Comparison of ENCODE assay signal across 8 mouse cellular contexts in genomic region chr9:56535361-56535760, GRCm38 (mm10).
A peak's percentile ranks its signal among the peaks of the same experiment; 100 is the strongest.
DNase-seq lines count a peak whose midpoint lies in the region; ATAC-seq and TF ChIP-seq lines count a peak whose summit lies in the region.

No protein-coding gene starts in this region.

- H3K27me3 ChIP-seq in forebrain, embryonic 13.5 days = peaks cover 20% of the 10 kb centered on the region
- H3K27me3 ChIP-seq in forebrain, postnatal 0 days (ENCODE audit: insufficient read depth, low read length) = no peaks in the 10 kb centered on the region
- no peaks in the 10 kb centered on the region for H3K27me3 ChIP-seq in neural tube, embryonic 11.5 days (ENCODE audit: control insufficient read depth, insufficient read depth, low read length)
- H3K27me3 ChIP-seq in limb, embryonic 10.5 days (ENCODE audit: low read depth, poor library complexity, severe bottlenecking) = peaks cover 45% of the 10 kb centered on the region
- no peaks in the 10 kb centered on the region for H3K27me3 ChIP-seq in stomach, postnatal 0 days (ENCODE audit: control insufficient read depth, insufficient read depth, low read length)

- TF ChIP-seq CTCF in forebrain, postnatal 0 days (IDR thresholded peaks at IDR 0.05; ENCODE audit: low read depth) = no peak
- TF ChIP-seq CTCF in stomach, postnatal 0 days (IDR thresholded peaks at IDR 0.05; ENCODE audit: low read depth) = no peak

- H3K9ac ChIP-seq in forebrain, embryonic 13.5 days = no peak overlapping the region
- no peak overlapping the region; the same call in 1 of the 2 replicates for H3K9ac ChIP-seq in forebrain, postnatal 0 days
- peak overlapping the region; percentile 23; the same call in 1 of the 2 replicates for H3K9ac ChIP-seq in neural tube, embryonic 11.5 days (ENCODE audit: low read length)
- H3K9ac ChIP-seq in stomach, postnatal 0 days (ENCODE audit: low read length) = no peak overlapping the region

- peaks cover 8% of the 10 kb centered on the region for H3K4me1 ChIP-seq in forebrain, embryonic 13.5 days
- H3K4me1 ChIP-seq in forebrain, postnatal 0 days (ENCODE audit: insufficient read depth) = no peaks in the 10 kb centered on the region
- H3K4me1 ChIP-seq in neural tube, embryonic 11.5 days (ENCODE audit: control insufficient read depth, insufficient read depth, low read length) = peaks cover 3% of the 10 kb centered on the region; the same call in 1 of the 2 replicates
- peaks cover 40% of the 10 kb centered on the region for H3K4me1 ChIP-seq in limb, embryonic 10.5 days
- 0 out of 2 replicates have a peak, but pooled peaks cover 2% of the 10 kb centered on the region for H3K4me1 ChIP-seq in stomach, postnatal 0 days (replicated peaks; ENCODE audit: control insufficient read depth, insufficient read depth)

- DNase-seq in forebrain, postnatal 0 days = no peak
- peak; percentile 59 for DNase-seq in neural tube, embryonic 11.5 days (ENCODE audit: low spot score)
- DNase-seq in neural tube, embryonic 10.5 days (ENCODE audit: extremely low spot score, low spot score) = no peak
- DNase-seq in limb, embryonic 10.5 days (ENCODE audit: low spot score) = peak; percentile 55
- no peak for DNase-seq in stomach, postnatal 0 days (ENCODE audit: low spot score)
- DNase-seq in cerebellum, adult 9-10 months = no peak
- no peak for DNase-seq in frontal cortex, postnatal 25 days (ENCODE audit: low spot score in 2 of 2)

- H3K27ac ChIP-seq in forebrain, embryonic 13.5 days = no peak overlapping the region
- H3K27ac ChIP-seq in forebrain, postnatal 0 days (ENCODE audit: low read depth, low read length) = no peak overlapping the region
- H3K27ac ChIP-seq in neural tube, embryonic 11.5 days (ENCODE audit: low read depth, low read length) = peak overlapping the region; percentile 56
- peak overlapping the region; percentile 66; the same call in 1 of the 2 replicates for H3K27ac ChIP-seq in limb, embryonic 10.5 days
- no peak overlapping the region for H3K27ac ChIP-seq in stomach, postnatal 0 days (replicated peaks)

- no peak overlapping the region for H3K4me3 ChIP-seq in forebrain, embryonic 13.5 days
- no peak overlapping the region for H3K4me3 ChIP-seq in forebrain, postnatal 0 days (ENCODE audit: low read depth, low read length)
- no peak overlapping the region for H3K4me3 ChIP-seq in neural tube, embryonic 11.5 days (ENCODE audit: low read depth, low read length)
- peak overlapping the region; percentile 14; the same call in 1 of the 2 replicates for H3K4me3 ChIP-seq in limb, embryonic 10.5 days
- no peak overlapping the region for H3K4me3 ChIP-seq in stomach, postnatal 0 days (ENCODE audit: low read depth, low read length)

- 34% methylated on average over 11 of the region's 11 CpGs for WGBS in forebrain, embryonic 13.5 days
- WGBS in forebrain, postnatal 0 days = 31% methylated on average over 11 of the region's 11 CpGs
- WGBS in neural tube, embryonic 11.5 days = 33% methylated on average over 11 of the region's 11 CpGs
- 29% methylated on average over 11 of the region's 11 CpGs for WGBS in limb, embryonic 10.5 days
- 37% methylated on average over 11 of the region's 11 CpGs for WGBS in stomach, postnatal 0 days

- H3K4me2 ChIP-seq in forebrain, embryonic 13.5 days = peak overlapping the region; percentile 24; the same call in 1 of the 2 replicates
- no peak overlapping the region for H3K4me2 ChIP-seq in forebrain, postnatal 0 days (ENCODE audit: low read depth)
- H3K4me2 ChIP-seq in neural tube, embryonic 11.5 days (ENCODE audit: low read depth) = 0 out of 2 replicates have a peak overlapping the region, but pooled peaks have one; percentile 16
- 0 out of 2 replicates have a peak overlapping the region, but pooled peaks have one; percentile 20 for H3K4me2 ChIP-seq in stomach, postnatal 0 days (replicated peaks; ENCODE audit: low read depth)

- TF ChIP-seq EP300 in stomach, postnatal 0 days (optimal IDR thresholded peaks at IDR 0.05) = no peak

- ATAC-seq in forebrain, embryonic 13.5 days = 0 out of 2 replicates have a peak, but pooled peaks have one; percentile 19
- ATAC-seq in forebrain, postnatal 0 days = no peak
- ATAC-seq in neural tube, embryonic 11.5 days (ENCODE audit: insufficient read depth, low FRiP score, low TSS enrichment) = no peak
- ATAC-seq in stomach, postnatal 0 days (ENCODE audit: low FRiP score, low TSS enrichment) = no peak

- no peaks in the 10 kb centered on the region for H3K36me3 ChIP-seq in forebrain, embryonic 13.5 days (ENCODE audit: poor library complexity, severe bottlenecking)
- no peaks in the 10 kb centered on the region for H3K36me3 ChIP-seq in forebrain, postnatal 0 days (ENCODE audit: insufficient read depth)
- H3K36me3 ChIP-seq in neural tube, embryonic 11.5 days (ENCODE audit: control insufficient read depth, insufficient read depth, low read length) = no peaks in the 10 kb centered on the region
- H3K36me3 ChIP-seq in limb, embryonic 10.5 days = no peaks in the 10 kb centered on the region
- H3K36me3 ChIP-seq in stomach, postnatal 0 days (ENCODE audit: control insufficient read depth, insufficient read depth, low read length) = no peaks in the 10 kb centered on the region

- no peaks in the 10 kb centered on the region for H3K9me3 ChIP-seq in forebrain, embryonic 13.5 days (replicated peaks)
- no peaks in the 10 kb centered on the region for H3K9me3 ChIP-seq in forebrain, postnatal 0 days (ENCODE audit: low read length)
- H3K9me3 ChIP-seq in neural tube, embryonic 11.5 days (ENCODE audit: control insufficient read depth, low read length) = no peaks in the 10 kb centered on the region
- no peaks in the 10 kb centered on the region for H3K9me3 ChIP-seq in limb, embryonic 10.5 days (replicated peaks)
- H3K9me3 ChIP-seq in stomach, postnatal 0 days (ENCODE audit: control insufficient read depth, low read length) = no peaks in the 10 kb centered on the region

Comparison
In these comparisons a context has a peak if more than half of its experiments do, and no peak if none do; other contexts are left out.
1. DNase-seq: peak in neural tube, embryonic 11.5 days (single experiment) and limb, embryonic 10.5 days (single experiment); none in forebrain, postnatal 0 days (single experiment), neural tube, embryonic 10.5 days (single experiment), stomach, postnatal 0 days (single experiment), cerebellum, adult 9-10 months (single experiment) and frontal cortex, postnatal 25 days (0 of 2).
2. H3K27ac ChIP-seq: peak in neural tube, embryonic 11.5 days (single experiment) and limb, embryonic 10.5 days (single experiment); none in forebrain, embryonic 13.5 days (single experiment), forebrain, postnatal 0 days (single experiment) and stomach, postnatal 0 days (single experiment).